Mouse (Mus musculus): ENCODE measurements around the gene Runx2. TPM values are rescaled to one million over a fixed set of nuclear protein-coding genes. Genes with fewer than 3 reads are reported as not detected.

Gene Runx2
- polyA plus RNA-seq, 1 experiment from 2014 or later = 1.2 TPM

DNA sequence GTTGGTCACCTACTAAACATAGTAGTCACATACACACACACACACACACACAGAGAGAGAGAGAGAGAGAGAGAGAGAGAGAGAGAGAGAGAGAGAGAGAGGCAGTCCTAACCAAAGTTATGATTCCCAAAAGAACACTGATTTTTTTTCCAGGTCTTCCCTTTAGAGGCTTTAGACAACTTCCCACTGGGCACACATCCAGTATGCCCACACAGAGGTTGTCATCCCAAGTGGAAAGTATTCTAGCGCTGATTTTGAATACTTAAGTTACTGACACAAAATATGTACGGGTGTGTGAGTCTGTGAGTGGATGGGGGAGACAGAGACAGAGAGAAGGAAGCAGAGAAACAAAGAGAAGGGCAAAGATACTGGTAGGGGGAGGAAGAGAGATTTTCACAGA lies 265.0 kb downstream of the Runx2 start:
- ATAC-seq (ENCODE audit: low read depth) = no peak

DNA sequence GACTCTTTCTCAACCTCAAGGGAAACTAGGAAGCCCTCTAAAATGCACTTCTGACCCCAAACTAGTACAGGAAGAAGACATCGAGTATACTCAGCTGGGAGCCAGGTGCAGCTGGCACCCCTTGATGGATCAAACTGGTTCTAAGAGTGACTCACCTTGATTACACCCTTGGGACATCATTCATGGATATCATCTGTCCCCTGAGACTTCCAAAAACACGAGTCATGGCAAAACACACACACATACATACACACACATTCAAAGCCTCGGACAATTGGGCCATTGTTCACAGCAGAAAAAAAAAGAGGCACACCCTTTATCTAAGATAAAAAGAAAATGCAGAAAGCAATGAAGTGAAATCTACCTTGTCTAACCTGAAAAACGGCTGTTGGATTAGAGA lies 266.7 kb downstream of the Runx2 start:
- ATAC-seq (ENCODE audit: low read depth) = no peak
- WGBS = 38% methylated on average over 4 of the region's 4 CpGs
- Histone ChIP-seq H3K9me3 (ENCODE audit: control insufficient read depth, low read length) (no peaks in the 10 kb centered on the region), H3K4me1 (replicated peaks; ENCODE audit: control insufficient read depth, insufficient read depth, low read length) (no peaks in the 10 kb centered on the region), H3K4me2 (ENCODE audit: low read depth, low read length) (no peak overlapping the region), H3K4me3 (ENCODE audit: low read length) (no peak overlapping the region), H3K27me3 (ENCODE audit: control insufficient read depth, insufficient read depth, low read depth, low read length) (peaks cover 14% of the 10 kb centered on the region), H3K27ac (ENCODE audit: low read length) (no peak overlapping the region), H3K9ac (ENCODE audit: low read length) (no peak overlapping the region), H3K36me3 (ENCODE audit: control insufficient read depth, insufficient read depth, low read length) (no peaks in the 10 kb centered on the region)

More for the DNA sequence above, 265.0 kb downstream of the Runx2 start:
- Histone ChIP-seq H3K36me3 (ENCODE audit: control insufficient read depth, insufficient read depth, low read length) (no peaks in the 10 kb centered on the region), H3K27ac (ENCODE audit: low read length) (no peak overlapping the region), H3K9ac (ENCODE audit: low read length) (no peak overlapping the region), H3K4me3 (ENCODE audit: low read length) (no peak overlapping the region), H3K4me2 (ENCODE audit: low read depth, low read length) (no peak overlapping the region), H3K27me3 (ENCODE audit: control insufficient read depth, insufficient read depth, low read depth, low read length) (peaks cover 14% of the 10 kb centered on the region), H3K4me1 (replicated peaks; ENCODE audit: control insufficient read depth, insufficient read depth, low read length) (no peaks in the 10 kb centered on the region), H3K9me3 (ENCODE audit: control insufficient read depth, low read length) (no peaks in the 10 kb centered on the region)
- 57% methylated on average over 2 of the region's 2 CpGs for WGBS

DNA sequence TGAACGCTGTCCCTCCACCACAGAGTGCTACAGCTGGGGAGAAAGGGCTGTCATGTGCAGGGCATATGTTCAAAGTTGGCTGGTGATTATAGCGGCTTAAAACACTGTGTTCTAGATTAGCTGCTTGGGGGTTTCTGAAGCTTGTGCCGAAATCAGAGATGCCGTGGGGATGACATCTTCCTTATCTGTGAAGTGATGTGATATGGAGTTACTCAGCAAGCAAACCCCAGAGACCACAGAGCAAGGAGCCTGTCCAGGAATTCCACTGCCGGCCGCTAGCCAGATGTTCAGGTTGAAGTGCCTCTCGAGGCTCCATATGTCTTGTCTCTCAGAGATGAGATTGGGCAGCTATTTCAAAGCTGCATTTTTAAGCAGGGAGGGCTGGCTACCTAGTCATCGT lies 267.8 kb downstream of the Runx2 start:
- Histone ChIP-seq H3K36me3 (ENCODE audit: control insufficient read depth, insufficient read depth, low read length) (no peaks in the 10 kb centered on the region), H3K27me3 (ENCODE audit: control insufficient read depth, insufficient read depth, low read depth, low read length) (peaks cover 12% of the 10 kb centered on the region), H3K9me3 (ENCODE audit: control insufficient read depth, low read length) (no peaks in the 10 kb centered on the region), H3K9ac (ENCODE audit: low read length) (no peak overlapping the region), H3K4me3 (ENCODE audit: low read length) (no peak overlapping the region), H3K4me1 (replicated peaks; ENCODE audit: control insufficient read depth, insufficient read depth, low read length) (no peaks in the 10 kb centered on the region), H3K4me2 (ENCODE audit: low read depth, low read length) (no peak overlapping the region), H3K27ac (ENCODE audit: low read length) (no peak overlapping the region)
- no peak for ATAC-seq (ENCODE audit: low read depth)
- 18% methylated on average over 8 of the region's 8 CpGs for WGBS

DNA sequence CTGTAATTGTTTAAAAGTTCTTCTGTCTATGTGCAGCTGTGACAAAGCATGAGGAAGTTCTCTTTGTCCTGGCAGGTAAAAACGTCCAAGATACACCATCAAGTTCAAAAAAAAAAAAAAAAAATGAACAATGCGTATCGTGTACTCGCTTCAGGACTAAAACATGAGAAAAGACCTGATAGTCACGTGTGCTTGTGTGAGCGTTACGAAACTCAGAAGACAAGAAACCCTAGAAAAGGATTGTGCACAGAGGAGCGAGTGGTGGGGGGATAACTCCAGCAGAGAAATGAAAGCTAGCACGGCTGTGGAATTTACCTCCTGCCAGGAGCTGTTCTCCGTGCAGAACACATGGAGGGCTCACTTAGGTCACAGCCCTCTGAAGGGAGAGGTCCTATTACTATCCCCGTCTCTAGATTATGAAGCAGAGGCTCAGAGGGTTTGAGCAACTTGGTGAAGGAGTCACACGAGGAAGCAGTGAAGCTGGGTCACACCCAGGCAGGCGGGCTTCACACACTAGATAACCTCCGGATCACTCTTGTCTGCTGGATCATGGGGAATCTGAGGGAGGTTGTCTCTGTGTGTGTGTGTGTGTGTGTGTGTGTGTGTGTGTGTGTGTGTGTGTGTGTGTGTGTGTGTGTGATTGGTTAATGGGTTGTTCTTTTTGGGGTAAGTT lies 269.3 kb downstream of the Runx2 start:
- Histone ChIP-seq H3K27me3 (ENCODE audit: control insufficient read depth, insufficient read depth, low read depth, low read length) (peaks cover 17% of the 10 kb centered on the region), H3K9me3 (ENCODE audit: control insufficient read depth, low read length) (no peaks in the 10 kb centered on the region), H3K4me3 (ENCODE audit: low read length) (no peak overlapping the region), H3K27ac (ENCODE audit: low read length) (no peak overlapping the region), H3K36me3 (ENCODE audit: control insufficient read depth, insufficient read depth, low read length) (no peaks in the 10 kb centered on the region), H3K4me1 (replicated peaks; ENCODE audit: control insufficient read depth, insufficient read depth, low read length) (no peaks in the 10 kb centered on the region), H3K9ac (ENCODE audit: low read length) (no peak overlapping the region), H3K4me2 (ENCODE audit: low read depth, low read length) (no peak overlapping the region)
- WGBS = 42% methylated on average over 14 of the region's 14 CpGs
- no peak for ATAC-seq (ENCODE audit: low read depth)

DNA sequence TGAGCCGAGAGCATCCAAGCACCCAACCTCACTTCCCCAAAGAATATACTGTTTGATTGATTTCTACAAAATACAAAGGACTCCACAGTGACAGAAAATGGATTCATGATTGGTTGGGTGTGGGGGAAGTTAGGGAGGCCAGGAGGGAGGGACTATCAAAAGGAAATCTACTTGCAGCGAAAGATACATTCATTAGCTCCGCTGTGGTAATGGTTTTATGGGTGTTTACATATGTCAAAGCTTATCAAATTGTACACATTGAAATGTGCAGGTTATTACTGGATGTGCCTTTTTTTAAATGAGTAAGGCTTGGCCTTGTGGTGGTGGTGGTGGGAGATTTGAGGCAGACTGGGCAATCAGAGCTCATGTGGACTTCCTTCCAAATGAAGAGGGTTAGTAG lies 271.9 kb downstream of the Runx2 start:
- Histone ChIP-seq H3K9me3 (ENCODE audit: control insufficient read depth, low read length) (no peaks in the 10 kb centered on the region), H3K9ac (ENCODE audit: low read length) (no peak overlapping the region), H3K27ac (ENCODE audit: low read length) (no peak overlapping the region), H3K4me3 (ENCODE audit: low read length) (no peak overlapping the region), H3K4me2 (ENCODE audit: low read depth, low read length) (no peak overlapping the region), H3K27me3 (ENCODE audit: control insufficient read depth, insufficient read depth, low read depth, low read length) (peaks cover 13% of the 10 kb centered on the region), H3K4me1 (replicated peaks; ENCODE audit: control insufficient read depth, insufficient read depth, low read length) (no peaks in the 10 kb centered on the region), H3K36me3 (ENCODE audit: control insufficient read depth, insufficient read depth, low read length) (no peaks in the 10 kb centered on the region)
- 67% methylated on average over 3 of the region's 3 CpGs for WGBS
- ATAC-seq (ENCODE audit: low read depth) = no peak

DNA sequence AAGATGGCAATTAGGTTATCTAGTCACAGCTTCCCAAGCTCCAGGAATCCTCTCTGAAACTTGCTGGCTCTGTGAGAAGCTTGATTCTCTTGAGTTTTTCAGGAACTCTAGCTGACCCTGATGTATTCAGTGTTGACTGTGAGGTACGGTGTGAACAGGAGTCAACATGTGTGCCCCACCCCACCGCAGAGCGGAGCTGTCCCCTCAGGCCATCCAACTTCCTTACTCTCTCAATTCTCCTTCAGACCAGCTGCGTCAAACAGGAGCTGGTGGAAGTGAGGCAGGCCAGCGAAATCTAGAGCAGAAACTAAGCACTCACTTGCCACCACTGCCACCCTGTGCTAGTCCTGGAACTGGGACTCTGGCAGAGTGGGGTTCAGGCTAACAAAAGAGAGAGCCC lies 273.9 kb downstream of the Runx2 start:
- Histone ChIP-seq H3K9ac (ENCODE audit: low read length) (no peak overlapping the region), H3K4me1 (replicated peaks; ENCODE audit: control insufficient read depth, insufficient read depth, low read length) (no peaks in the 10 kb centered on the region), H3K4me2 (ENCODE audit: low read depth, low read length) (no peak overlapping the region), H3K9me3 (ENCODE audit: control insufficient read depth, low read length) (no peaks in the 10 kb centered on the region), H3K27ac (ENCODE audit: low read length) (no peak overlapping the region), H3K4me3 (ENCODE audit: low read length) (no peak overlapping the region), H3K36me3 (ENCODE audit: control insufficient read depth, insufficient read depth, low read length) (no peaks in the 10 kb centered on the region), H3K27me3 (ENCODE audit: control insufficient read depth, insufficient read depth, low read depth, low read length) (peaks cover 10% of the 10 kb centered on the region)
- 32% methylated on average over 5 of the region's 5 CpGs for WGBS
- ATAC-seq (ENCODE audit: low read depth) = no peak

DNA sequence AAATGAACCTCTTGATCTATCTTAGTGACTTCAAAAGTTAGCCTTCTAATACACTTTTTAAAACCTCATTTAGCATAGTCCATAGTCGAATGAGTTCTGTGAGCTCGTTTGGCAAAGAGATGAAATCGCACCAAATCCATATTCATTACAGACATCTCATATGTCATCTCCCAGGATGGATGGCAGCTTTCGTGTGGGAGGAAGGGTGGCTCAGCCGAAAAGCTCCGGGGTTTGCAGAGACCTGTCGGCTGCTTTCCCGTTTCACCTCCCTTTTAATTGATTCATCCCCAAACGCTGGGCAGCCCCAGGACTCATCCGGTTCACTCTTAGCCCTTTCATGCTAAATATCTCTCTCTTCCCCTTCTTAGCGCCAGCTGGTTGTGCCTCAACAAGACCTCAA lies 275.7 kb downstream of the Runx2 start:
- Histone ChIP-seq H3K36me3 (ENCODE audit: control insufficient read depth, insufficient read depth, low read length) (no peaks in the 10 kb centered on the region), H3K4me3 (ENCODE audit: low read length) (no peak overlapping the region), H3K27me3 (ENCODE audit: control insufficient read depth, insufficient read depth, low read depth, low read length) (peaks cover 10% of the 10 kb centered on the region), H3K4me1 (replicated peaks; ENCODE audit: control insufficient read depth, insufficient read depth, low read length) (no peaks in the 10 kb centered on the region), H3K9me3 (ENCODE audit: control insufficient read depth, low read length) (no peaks in the 10 kb centered on the region), H3K4me2 (ENCODE audit: low read depth, low read length) (no peak overlapping the region), H3K27ac (ENCODE audit: low read length) (no peak overlapping the region), H3K9ac (ENCODE audit: low read length) (no peak overlapping the region)
- ATAC-seq (ENCODE audit: low read depth) = no peak
- WGBS = 43% methylated on average over 11 of the region's 11 CpGs

DNA sequence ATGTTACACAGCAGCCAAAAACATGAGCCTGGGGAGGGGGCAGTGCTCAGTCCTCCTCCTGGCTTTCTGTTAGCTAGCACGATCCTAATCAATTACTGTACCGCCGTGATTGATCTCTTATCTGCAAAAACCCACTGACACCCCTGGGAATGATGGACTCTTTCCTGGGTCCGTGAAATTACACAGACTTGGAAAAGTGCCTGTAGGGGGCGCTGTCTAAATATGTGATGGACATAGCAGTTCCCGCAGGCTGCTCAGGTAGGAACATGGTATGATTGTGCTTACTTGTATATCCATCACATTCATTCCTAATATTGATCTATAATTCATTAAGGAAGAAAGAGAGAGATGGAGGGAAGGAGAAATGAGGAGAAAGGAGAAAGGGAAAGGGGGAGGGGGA lies 284.6 kb downstream of the Runx2 start:
- no peaks in the 10 kb centered on the region for H3K36me3 ChIP-seq (ENCODE audit: control insufficient read depth, insufficient read depth, low read length)
- no peaks in the 10 kb centered on the region for H3K9me3 ChIP-seq (ENCODE audit: control insufficient read depth, low read length)
- H3K4me2 ChIP-seq (ENCODE audit: low read depth, low read length) = no peak overlapping the region
- H3K4me1 ChIP-seq (replicated peaks; ENCODE audit: control insufficient read depth, insufficient read depth, low read length) = peaks cover 4% of the 10 kb centered on the region
- WGBS = 70% methylated on average over 6 of the region's 6 CpGs
- H3K4me3 ChIP-seq (ENCODE audit: low read length) = no peak overlapping the region
- no peak overlapping the region for H3K9ac ChIP-seq (ENCODE audit: low read length)
- H3K27me3 ChIP-seq (ENCODE audit: control insufficient read depth, insufficient read depth, low read depth, low read length) = no peaks in the 10 kb centered on the region
- no peak overlapping the region for H3K27ac ChIP-seq (ENCODE audit: low read length)
- ATAC-seq (ENCODE audit: low read depth) = no peak

DNA sequence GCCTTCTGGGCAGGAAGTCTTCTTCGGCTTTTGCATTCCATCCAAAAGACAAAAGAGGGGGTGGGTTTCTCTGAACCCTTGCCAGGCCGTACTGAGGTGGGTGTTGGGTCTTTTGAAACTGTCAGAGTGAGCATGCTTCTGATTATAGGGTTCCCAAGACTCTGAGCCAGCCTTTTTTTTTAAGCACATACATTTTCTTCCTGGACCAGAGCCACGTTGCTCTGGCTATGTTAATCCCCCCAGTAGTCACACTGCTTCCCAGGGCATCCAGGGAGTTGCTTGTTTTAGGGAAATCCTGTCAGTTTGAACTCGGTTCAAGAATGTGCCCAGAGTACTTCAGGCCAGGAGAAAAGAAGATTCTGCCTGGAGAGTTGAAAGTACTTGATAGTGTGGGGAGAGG lies 286.0 kb downstream of the Runx2 start:
- H3K27ac ChIP-seq (ENCODE audit: low read length) = no peak overlapping the region
- no peak overlapping the region for H3K4me3 ChIP-seq (ENCODE audit: low read length)
- H3K4me1 ChIP-seq (replicated peaks; ENCODE audit: control insufficient read depth, insufficient read depth, low read length) = peaks cover 4% of the 10 kb centered on the region
- no peaks in the 10 kb centered on the region for H3K36me3 ChIP-seq (ENCODE audit: control insufficient read depth, insufficient read depth, low read length)
- H3K9ac ChIP-seq (ENCODE audit: low read length) = no peak overlapping the region
- H3K9me3 ChIP-seq (ENCODE audit: control insufficient read depth, low read length) = no peaks in the 10 kb centered on the region
- no peak overlapping the region for H3K4me2 ChIP-seq (ENCODE audit: low read depth, low read length)
- peak; percentile 17; the same call in 1 of the 2 replicates for ATAC-seq (ENCODE audit: low read depth)
- no peaks in the 10 kb centered on the region for H3K27me3 ChIP-seq (ENCODE audit: control insufficient read depth, insufficient read depth, low read depth, low read length)
- 25% methylated on average over 4 of the region's 4 CpGs for WGBS

DNA sequence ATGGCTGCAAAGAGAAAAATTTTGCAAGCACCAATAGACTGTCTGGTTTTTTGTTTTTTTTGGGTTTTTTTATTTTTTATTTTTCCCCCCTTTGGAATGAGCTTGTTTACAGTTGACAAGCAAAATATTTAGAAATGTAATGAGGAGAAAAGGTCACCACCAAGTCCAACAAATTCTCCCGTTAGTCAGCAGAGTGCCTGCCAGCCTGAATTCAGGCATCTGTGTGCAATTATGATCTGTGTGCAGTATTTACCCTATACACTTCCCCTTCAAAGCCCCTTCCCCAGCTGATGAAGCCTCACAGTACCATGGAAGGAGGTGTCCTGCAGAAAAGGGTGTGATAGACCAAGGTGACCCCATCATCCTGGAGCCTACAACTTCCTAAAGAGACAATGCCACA lies 290.5 kb downstream of the Runx2 start:
- no peaks in the 10 kb centered on the region for H3K27me3 ChIP-seq (ENCODE audit: control insufficient read depth, insufficient read depth, low read depth, low read length)
- 46% methylated on average over 1 of the region's 1 CpGs for WGBS

More for the DNA sequence above, 290.5 kb downstream of the Runx2 start:
- H3K4me3 ChIP-seq (ENCODE audit: low read length) = no peak overlapping the region
- H3K4me2 ChIP-seq (ENCODE audit: low read depth, low read length) = no peak overlapping the region
- H3K27ac ChIP-seq (ENCODE audit: low read length) = no peak overlapping the region
- H3K9me3 ChIP-seq (ENCODE audit: control insufficient read depth, low read length) = no peaks in the 10 kb centered on the region
- peaks cover 6% of the 10 kb centered on the region for H3K4me1 ChIP-seq (replicated peaks; ENCODE audit: control insufficient read depth, insufficient read depth, low read length)
- no peak overlapping the region for H3K9ac ChIP-seq (ENCODE audit: low read length)
- no peak for ATAC-seq (ENCODE audit: low read depth)
- H3K36me3 ChIP-seq (ENCODE audit: control insufficient read depth, insufficient read depth, low read length) = no peaks in the 10 kb centered on the region
